Mouse (Mus musculus) lung, embryonic 14.5 days (tissue): ENCODE measurements around the gene Grik4. TPM values are rescaled to one million over a fixed set of nuclear protein-coding genes. Genes with fewer than 3 reads are reported as not detected.

ENCODE experiments used
- ATAC-seq: fragments of 200-750 bp; cut with Nextera tagmentation; 2 replicates; pipeline ENCODE4 v1.8.0; 2017; ENCODE audit warnings: mild to moderate bottlenecking, moderate TSS enrichment, moderate library complexity; ENCODE audit not compliant: insufficient read depth
- DNase-seq: peaks from one replicate; pipeline ENCODE4 v3.0.0-alpha.2; 2015
- H3K27ac ChIP-seq: fragments of 300-500 bp; sonication (generic); 2 replicates; pipeline ENCODE4 v1.5.1; 2014; ENCODE audit warnings: low read depth, mild to moderate bottlenecking, moderate library complexity
- H3K27me3 ChIP-seq: fragments of 300-500 bp; sonication (generic); 2 replicates; pipeline ENCODE4 v1.6.1; 2014; ENCODE audit warnings: low read length, control low read depth; ENCODE audit not compliant: insufficient read depth
- H3K36me3 ChIP-seq: fragments of 300-500 bp; sonication (generic); 2 replicates; pipeline ENCODE4 v1.6.1; 2014; ENCODE audit warnings: control low read depth; ENCODE audit not compliant: insufficient read depth
- H3K4me1 ChIP-seq: fragments of 300-500 bp; sonication (generic); 2 replicates; pipeline ENCODE4 v1.6.1; 2014; ENCODE audit warnings: antibody characterized with exemption, control low read depth; ENCODE audit not compliant: insufficient read depth
- H3K4me2 ChIP-seq: fragments of 300-500 bp; sonication (generic); 2 replicates; pipeline ENCODE4 v1.6.1; 2014; ENCODE audit warnings: mild to moderate bottlenecking
- H3K4me3 ChIP-seq: fragments of 300-500 bp; sonication (generic); 2 replicates; pipeline ENCODE4 v1.5.1; 2014; ENCODE audit warnings: low read depth, low read length
- H3K9ac ChIP-seq: fragments of 300-500 bp; sonication (generic); 2 replicates; pipeline ENCODE4 v1.6.1; 2014
- H3K9me3 ChIP-seq: fragments of 300-500 bp; sonication (generic); 2 replicates; pipeline ENCODE4 v1.6.1; 2016; ENCODE audit warnings: low read depth, low read length, control low read depth
- CTCF ChIP-seq: IDR thresholded peaks from 2 replicates; pipeline ENCODE4 v1.5.1; 2016; ENCODE audit warnings: antibody characterized with exemption, low read depth
- WGBS: fragments of 180-500 bp; shearing (Covaris S2); extraction: QIAGEN DNeasy Blood & Tissue Kit; methylation state at CpG from one replicate; pipeline ENCODE4 v1.1.7; 2014; 5-methylcytosine and 5-hydroxymethylcytosine counted together
- polyA plus RNA-seq: library from polyadenylated mRNA; unstranded; fragments of >200 nt; fragmentation: Nextera tagmentation; extraction: Ambion mirVana; gene quantifications from 2 replicates; pipeline ENCODE4 v1.2.1, GENCODE M21; 2014

Gene Grik4
- polyA plus RNA-seq, 1 experiment from 2014 or later, result 2.2 TPM

GRCm38 (mm10) chr9:42887930-42888329 lies 56.4 kb downstream of the Grik4 start:
- Histone ChIP-seq H3K4me3 (no peak overlapping the region), H3K27me3 (no peaks in the 10 kb centered on the region), H3K36me3 (no peaks in the 10 kb centered on the region), H3K9me3 (no peaks in the 10 kb centered on the region; the same call in 1 of the 2 replicates), H3K4me2 (no peak overlapping the region), H3K4me1 (peaks cover 16% of the 10 kb centered on the region), H3K27ac (no peak overlapping the region), H3K9ac (no peak overlapping the region)
- ATAC-seq, result no peak
- WGBS, result 71% methylated on average over 4 of the region's 4 CpGs
- no peak for DNase-seq
- TF ChIP-seq CTCF, result no peak

- H3K9ac ChIP-seq, result no peak overlapping the region
- no peaks in the 10 kb centered on the region for H3K9me3 ChIP-seq
- no peak for TF ChIP-seq CTCF
- no peaks in the 10 kb centered on the region for H3K36me3 ChIP-seq
- 33% methylated on average over 15 of the region's 15 CpGs for WGBS
- peaks cover 16% of the 10 kb centered on the region for H3K4me1 ChIP-seq
- H3K4me3 ChIP-seq, result no peak overlapping the region
- DNase-seq (no peak), ATAC-seq (no peak)
- no peaks in the 10 kb centered on the region for H3K27me3 ChIP-seq
- no peak overlapping the region for H3K4me2 ChIP-seq
- H3K27ac ChIP-seq, result no peak overlapping the region
These were observed 58.1 kb downstream of the Grik4 start for GRCm38 (mm10) chr9:42886112-42886766.

- H3K4me3 ChIP-seq, result no peak overlapping the region
- H3K36me3 ChIP-seq, result no peaks in the 10 kb centered on the region
- H3K4me2 ChIP-seq, result no peak overlapping the region
- H3K27me3 ChIP-seq, result no peaks in the 10 kb centered on the region
- ATAC-seq, result no peak
- no peak overlapping the region for H3K27ac ChIP-seq
- no peaks in the 10 kb centered on the region for H3K9me3 ChIP-seq
- 52% methylated on average over 8 of the region's 8 CpGs for WGBS
- no peak for TF ChIP-seq CTCF
- peaks cover 16% of the 10 kb centered on the region for H3K4me1 ChIP-seq
- no peak overlapping the region for H3K9ac ChIP-seq
- DNase-seq, result no peak
These were observed 58.7 kb downstream of the Grik4 start for GRCm38 (mm10) chr9:42885566-42885965.

- TF ChIP-seq CTCF, result no peak
- DNase-seq (no peak), ATAC-seq (no peak)
- no peaks in the 10 kb centered on the region for H3K27me3 ChIP-seq
- H3K27ac ChIP-seq, result no peak overlapping the region
- H3K4me3 ChIP-seq, result no peak overlapping the region
- no peaks in the 10 kb centered on the region for H3K9me3 ChIP-seq
- no peak overlapping the region for H3K9ac ChIP-seq
- H3K4me2 ChIP-seq, result no peak overlapping the region
- H3K4me1 ChIP-seq, result peaks cover 16% of the 10 kb centered on the region
- 36% methylated on average over 11 of the region's 11 CpGs for WGBS
- no peaks in the 10 kb centered on the region for H3K36me3 ChIP-seq
These were observed 59.2 kb downstream of the Grik4 start for GRCm38 (mm10) chr9:42885123-42885522.

GRCm38 (mm10) chr9:42883006-42883759 lies 61.1 kb downstream of the Grik4 start:
- Histone ChIP-seq H3K4me3 (no peak overlapping the region), H3K27ac (no peak overlapping the region), H3K9ac (no peak overlapping the region), H3K36me3 (no peaks in the 10 kb centered on the region), H3K9me3 (no peaks in the 10 kb centered on the region), H3K4me1 (peaks cover 16% of the 10 kb centered on the region), H3K4me2 (no peak overlapping the region), H3K27me3 (no peaks in the 10 kb centered on the region)
- DNase-seq (no peak), ATAC-seq (no peak)
- WGBS, result 74% methylated on average over 10 of the region's 10 CpGs
- TF ChIP-seq CTCF, result no peak

- Histone ChIP-seq H3K4me3 (no peak overlapping the region), H3K4me2 (no peak overlapping the region)
- TF ChIP-seq CTCF, result no peak
These were observed 62.0 kb downstream of the Grik4 start for GRCm38 (mm10) chr9:42882313-42882712.

GRCm38 (mm10) chr9:42881040-42881439 lies 63.3 kb downstream of the Grik4 start:
- 73% methylated on average over 8 of the region's 8 CpGs for WGBS
- H3K4me1 ChIP-seq, result peaks cover 11% of the 10 kb centered on the region
- no peak for ATAC-seq
- H3K36me3 ChIP-seq, result no peaks in the 10 kb centered on the region
- H3K9ac ChIP-seq, result no peak overlapping the region
- no peak overlapping the region for H3K27ac ChIP-seq
- no peak overlapping the region for H3K4me2 ChIP-seq
- TF ChIP-seq CTCF, result no peak
- no peak for DNase-seq
- H3K27me3 ChIP-seq, result no peaks in the 10 kb centered on the region
- no peak overlapping the region for H3K4me3 ChIP-seq
- no peaks in the 10 kb centered on the region for H3K9me3 ChIP-seq

More at GRCm38 (mm10) chr9:42882313-42882712, 62.0 kb downstream of the Grik4 start:
- H3K27ac ChIP-seq, result no peak overlapping the region
- peaks cover 16% of the 10 kb centered on the region for H3K4me1 ChIP-seq
- no peaks in the 10 kb centered on the region for H3K36me3 ChIP-seq
- 18% methylated on average over 11 of the region's 11 CpGs for WGBS
- ATAC-seq (no peak), DNase-seq (no peak)
- H3K9ac ChIP-seq, result no peak overlapping the region
- no peaks in the 10 kb centered on the region for H3K9me3 ChIP-seq
- no peaks in the 10 kb centered on the region for H3K27me3 ChIP-seq
